Mouse (Mus musculus): ENCODE measurements at regions not wholly inside any gene's neighbourhood (a gene's known extent, or its start where the extent isn't known, plus 50 kb on each side); places are given as distances from the start of the nearest gene placed in this dataset.

DNA sequence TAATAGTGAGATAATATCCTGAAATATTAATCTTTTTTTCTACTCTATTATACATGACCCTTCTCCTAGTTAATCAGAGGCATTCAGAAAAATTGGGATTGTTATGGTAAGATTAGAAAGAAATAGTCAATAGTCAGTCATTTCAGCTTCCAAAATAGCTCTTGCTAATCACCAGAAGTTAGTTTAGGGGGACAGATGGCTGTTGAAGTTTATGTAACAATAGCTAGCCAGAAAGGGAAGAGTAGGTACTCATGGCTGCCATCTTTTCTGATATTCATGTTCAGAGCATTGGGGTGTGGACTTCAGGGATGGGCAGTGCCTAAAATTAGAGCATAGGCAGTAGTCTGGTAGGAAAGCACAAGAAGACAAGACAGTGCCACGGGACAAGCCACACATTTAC is 306.8 kb upstream of the Ercc4 start:
- TF ChIP-seq CTCF (IDR thresholded peaks at IDR 0.05; ENCODE audit: low read depth, low read length): no peak
- no peak for TF ChIP-seq TAL1 (conservative IDR thresholded peaks at IDR 0.05; ENCODE audit: low read depth, low read length)
- TF ChIP-seq POLR2AphosphoS5 (IDR thresholded peaks at IDR 0.05; ENCODE audit: insufficient replicate concordance, low read depth, low read length): no peak
- no peak for TF ChIP-seq GATA1 (IDR thresholded peaks at IDR 0.05; ENCODE audit: borderline replicate concordance, low read length)
- no peak for TF ChIP-seq GATA2 (IDR thresholded peaks at IDR 0.05; ENCODE audit: borderline replicate concordance, low read depth, low read length)
